Mouse (Mus musculus): ENCODE measurements at regions not wholly inside any gene's neighbourhood (a gene's known extent, or its start where the extent isn't known, plus 50 kb on each side); places are given as distances from the start of the nearest gene placed in this dataset.
"Not testable (repeated sequence)": the region's sequence is repeated elsewhere in the genome, so short reads cannot be mapped to it uniquely, and the experiment has no call there.

- DNase-seq (ENCODE audit: low read depth, low spot score) = not testable (repeated sequence)
Observed at GRCm38 (mm10) chr16:46811835-46812234, 313.5 kb upstream of the Nectin3 start.

GRCm38 (mm10) chr16:46807476-46807875 lies 309.2 kb upstream of the Nectin3 start:
- no peak for DNase-seq (ENCODE audit: low read depth, low spot score)

- no peak for DNase-seq (ENCODE audit: low read depth, low spot score)
Observed at GRCm38 (mm10) chr16:46776367-46776766, 278.0 kb upstream of the Nectin3 start.

DNA sequence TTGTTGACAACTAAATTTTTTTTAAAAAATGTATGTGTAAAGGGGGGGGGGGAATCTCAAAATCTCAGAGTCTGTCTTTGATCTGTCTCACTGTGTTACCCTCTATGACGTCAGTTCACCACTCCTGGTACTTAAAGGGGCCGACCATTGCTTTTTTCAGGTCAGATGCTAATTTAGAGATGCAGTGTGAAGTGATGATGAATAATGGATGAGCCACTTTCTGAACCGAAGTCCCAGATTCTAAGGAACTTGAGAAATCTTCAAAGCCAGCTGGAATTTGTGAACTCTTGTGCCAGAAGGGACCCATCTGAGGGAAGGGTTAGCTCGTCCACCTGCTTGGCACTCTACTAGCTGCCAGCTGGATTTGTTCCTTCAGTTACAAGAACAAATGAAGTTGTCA lies 271.1 kb upstream of the Nectin3 start:
- no peak for DNase-seq (ENCODE audit: low read depth, low spot score)

DNA sequence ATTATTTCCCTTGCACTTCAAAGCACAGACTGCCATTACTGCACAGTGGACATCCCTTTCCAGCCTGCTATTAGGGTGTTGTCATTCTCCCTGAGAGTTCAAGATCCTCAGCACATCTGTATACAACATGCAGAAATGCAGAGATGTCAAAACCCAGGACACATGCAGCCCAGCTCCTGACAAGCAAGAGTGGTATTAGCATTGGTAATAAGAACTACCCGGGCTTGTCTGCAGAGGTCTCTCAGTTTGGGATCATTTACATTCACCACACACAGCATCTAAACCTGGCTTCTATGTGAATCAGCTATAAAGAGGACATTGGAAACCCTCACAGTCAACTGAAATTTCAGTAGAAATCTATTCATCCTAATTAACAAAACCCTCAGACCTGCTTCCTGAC lies 270.1 kb upstream of the Nectin3 start:
- DNase-seq (ENCODE audit: low read depth, low spot score) = no peak

DNA sequence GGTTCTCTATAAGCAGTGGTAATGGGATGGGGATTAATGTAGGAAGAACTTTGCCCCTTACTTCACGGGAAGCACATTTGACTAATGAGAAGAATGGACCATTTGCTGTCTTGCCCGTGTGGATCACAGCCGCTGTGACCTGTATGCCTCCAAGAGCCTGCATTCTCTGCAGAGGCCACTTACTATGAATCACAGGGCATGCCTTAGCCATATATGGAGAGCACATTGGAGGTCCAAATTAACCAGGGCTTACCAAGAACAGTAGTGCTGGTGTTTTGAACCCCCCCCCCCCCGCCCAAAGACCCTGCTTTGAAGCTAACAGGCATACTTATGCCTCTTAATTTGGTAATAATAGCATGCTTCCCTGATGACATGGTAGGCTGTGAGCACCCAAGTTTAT lies 236.8 kb upstream of the Nectin3 start:
- DNase-seq (ENCODE audit: low read depth, low spot score) = no peak

DNA sequence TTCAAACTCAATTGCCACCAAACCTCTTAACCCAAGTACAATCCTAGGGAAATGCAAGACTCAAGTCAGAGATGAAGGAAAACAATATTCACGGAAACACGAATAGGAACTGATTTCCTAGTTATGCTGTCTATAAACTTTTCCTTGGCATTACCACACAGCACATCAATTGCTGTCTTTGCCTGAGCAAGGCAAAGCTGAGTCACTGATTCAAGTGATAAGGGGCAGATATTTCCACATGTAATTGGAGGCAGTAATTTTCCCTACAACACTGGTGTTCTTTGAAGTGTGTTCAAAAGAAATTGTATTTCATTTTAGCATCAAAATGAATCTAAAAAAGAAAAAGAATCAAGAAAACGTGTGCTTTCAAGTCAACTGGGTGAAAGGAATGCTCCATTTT lies 230.1 kb upstream of the Nectin3 start:
- DNase-seq (ENCODE audit: low read depth, low spot score) = no peak

DNA sequence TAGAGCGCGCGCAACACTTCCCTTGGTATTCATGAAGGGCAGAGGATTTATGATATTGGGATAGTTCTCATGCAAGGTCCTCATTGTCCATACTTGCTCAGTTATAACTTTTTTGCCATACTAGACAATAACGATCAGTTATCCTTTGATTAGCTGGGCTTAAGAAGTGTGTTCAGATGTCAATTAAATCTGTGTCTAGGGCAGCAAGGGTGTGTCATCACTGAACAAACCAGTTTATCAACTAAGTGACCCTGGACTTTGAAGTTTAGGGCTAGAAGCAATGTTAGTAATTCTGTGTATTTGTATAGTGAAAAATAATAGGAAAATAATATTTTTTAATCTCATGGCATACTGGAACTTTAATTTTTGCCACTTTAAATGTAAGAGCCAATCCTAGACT lies 225.3 kb upstream of the Nectin3 start:
- no peak for DNase-seq (ENCODE audit: low read depth, low spot score)

- DNase-seq (ENCODE audit: low read depth, low spot score) = no peak
Observed at GRCm38 (mm10) chr16:46679787-46680186, 181.5 kb upstream of the Nectin3 start.

- DNase-seq (ENCODE audit: low read depth, low spot score) = no peak
Observed at GRCm38 (mm10) chr16:46669590-46669989, 171.3 kb upstream of the Nectin3 start.

GRCm38 (mm10) chr16:46665566-46665965 lies 167.2 kb upstream of the Nectin3 start:
- DNase-seq (ENCODE audit: low read depth, low spot score) = no peak

GRCm38 (mm10) chr16:46663008-46663407 lies 164.7 kb upstream of the Nectin3 start:
- DNase-seq (ENCODE audit: low read depth, low spot score) = no peak

DNA sequence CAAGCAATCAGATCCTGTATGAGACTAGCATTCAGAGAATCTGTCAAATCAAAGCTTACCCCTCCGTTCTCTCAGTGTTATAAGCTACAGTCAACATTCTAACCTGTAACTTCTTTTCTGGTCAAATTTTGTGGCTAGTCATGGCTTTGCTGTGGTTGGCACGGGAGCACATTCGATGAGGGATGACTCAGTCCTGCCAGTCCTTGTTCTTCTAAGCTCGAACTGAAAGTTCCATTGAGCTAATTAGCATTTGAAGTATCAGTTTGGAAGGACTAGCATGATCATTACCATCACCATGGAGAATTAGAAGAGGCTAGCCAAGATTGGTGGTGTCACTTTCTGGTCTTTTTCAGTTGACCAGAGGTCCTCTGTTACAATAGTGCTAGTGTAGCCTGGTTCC lies 156.7 kb upstream of the Nectin3 start:
- no peak for DNase-seq (ENCODE audit: low read depth, low spot score)

GRCm38 (mm10) chr16:46625807-46626206 lies 127.5 kb upstream of the Nectin3 start:
- DNase-seq (ENCODE audit: low read depth, low spot score) = no peak

GRCm38 (mm10) chr16:46623246-46623645 lies 124.9 kb upstream of the Nectin3 start:
- DNase-seq (ENCODE audit: low read depth, low spot score) = no peak

DNA sequence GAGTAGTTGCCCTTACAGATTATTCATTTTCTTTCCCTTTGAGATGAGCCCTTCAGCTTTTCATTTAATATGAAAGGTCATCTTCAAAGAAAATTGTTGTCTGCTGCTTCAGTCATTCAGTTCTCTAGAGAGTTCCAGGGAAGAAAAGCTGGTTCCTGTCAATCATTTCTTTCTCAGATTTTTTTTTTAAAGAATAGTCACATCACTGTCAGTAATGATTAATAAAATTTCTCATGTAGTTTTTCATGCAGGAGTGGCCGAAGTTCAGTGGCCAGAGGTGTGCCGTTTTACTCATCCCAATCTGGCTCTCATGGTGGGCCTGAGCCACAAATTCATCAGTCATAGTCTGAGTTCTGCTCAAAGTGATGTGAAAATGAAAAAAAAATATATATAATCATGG lies 121.5 kb upstream of the Nectin3 start:
- no peak for DNase-seq (ENCODE audit: low read depth, low spot score)

DNA sequence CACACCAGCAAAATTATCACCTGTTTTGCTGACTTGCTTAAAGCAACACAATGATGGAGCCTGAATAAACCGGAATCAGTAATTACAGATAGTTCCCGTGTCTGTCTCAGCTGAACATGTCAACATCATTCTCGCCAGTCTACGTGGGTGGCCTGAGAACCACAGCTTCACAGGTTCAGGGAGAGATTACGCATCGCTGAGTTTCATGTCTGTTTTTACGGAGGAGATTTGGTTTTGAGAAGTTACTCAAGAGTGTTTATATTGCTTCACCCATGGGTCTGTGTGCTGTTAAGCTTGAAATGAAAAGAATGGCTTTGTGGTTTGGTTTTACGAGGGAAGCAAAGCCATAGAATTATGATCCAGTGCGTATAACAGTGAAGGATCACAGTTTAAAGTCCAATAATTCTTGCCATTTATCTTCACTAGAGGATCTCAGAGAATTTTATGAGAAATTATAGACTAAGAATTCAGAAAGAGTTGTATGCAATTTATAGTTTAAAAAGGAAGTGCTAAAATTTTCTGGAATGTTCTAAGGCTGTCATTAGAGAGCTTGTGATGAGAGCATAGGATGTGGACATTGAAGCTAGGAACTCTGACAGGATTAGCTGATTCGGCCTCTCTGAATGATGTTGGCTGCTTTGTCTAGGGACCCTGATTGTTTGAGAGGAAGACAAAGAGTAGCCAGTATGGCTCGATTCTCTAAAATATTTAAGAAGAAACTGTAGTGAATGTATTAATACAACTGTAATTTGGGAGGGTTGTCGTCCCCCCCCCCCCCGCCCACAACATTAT lies 119.4 kb upstream of the Nectin3 start:
- DNase-seq (ENCODE audit: low read depth, low spot score) = no peak

- DNase-seq (ENCODE audit: low read depth, low spot score) = no peak
Observed at GRCm38 (mm10) chr16:46616606-46617005, 118.3 kb upstream of the Nectin3 start.

DNA sequence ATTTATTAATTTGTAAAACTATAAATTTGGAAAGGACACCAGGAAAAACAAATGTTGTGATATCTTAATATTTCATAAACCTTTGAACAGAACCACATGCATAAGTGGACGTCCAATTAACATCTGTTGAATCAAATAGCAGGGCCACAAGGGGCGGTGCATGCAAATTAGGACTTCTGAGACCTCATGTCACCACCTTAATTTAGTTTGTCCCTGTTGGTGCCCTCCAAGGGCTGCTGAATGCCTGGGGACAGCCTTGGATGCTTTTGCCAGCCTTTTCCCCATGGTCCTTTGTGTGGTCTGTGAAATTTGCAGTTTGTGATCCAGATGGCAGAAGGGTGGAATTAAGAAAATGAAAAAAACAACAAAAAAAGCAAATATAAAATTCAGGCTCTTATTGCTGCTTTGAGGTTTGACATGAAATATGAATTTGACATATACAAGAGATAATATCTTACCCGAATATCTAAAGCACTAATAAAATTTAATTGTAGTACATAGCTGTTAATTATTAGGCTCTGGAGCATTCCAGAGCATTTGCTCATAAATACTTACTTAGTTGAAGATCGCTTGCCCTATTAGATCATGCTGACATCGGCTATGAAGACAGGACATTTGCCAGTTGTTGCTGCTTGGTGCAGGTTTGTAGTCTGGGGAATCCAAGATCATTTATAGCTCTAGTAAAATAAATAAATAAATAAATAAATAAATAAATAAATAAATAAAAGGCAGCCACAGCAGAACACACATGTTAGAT lies 114.9 kb upstream of the Nectin3 start:
- DNase-seq (ENCODE audit: low read depth, low spot score) = no peak

DNA sequence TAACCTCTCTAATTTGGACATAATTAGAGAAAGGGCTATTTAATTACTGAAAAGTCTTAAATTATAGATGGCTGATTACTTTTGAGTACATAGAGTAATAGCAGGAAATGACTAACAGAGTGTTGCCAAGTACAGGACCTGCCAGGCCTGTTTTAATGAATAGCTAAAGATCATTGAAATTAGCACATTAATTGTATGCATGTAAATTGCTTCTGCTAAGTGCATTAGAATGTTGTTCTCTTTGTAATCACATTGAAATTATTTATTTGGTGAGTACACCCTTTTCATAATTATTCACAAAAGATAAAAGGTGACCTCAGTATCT lies 107.5 kb upstream of the Nectin3 start:
- no peak for DNase-seq (ENCODE audit: low read depth, low spot score)

GRCm38 (mm10) chr16:46605001-46605878 lies 106.9 kb upstream of the Nectin3 start:
- no peak for DNase-seq (ENCODE audit: low read depth, low spot score)

GRCm38 (mm10) chr16:46592618-46593253 lies 94.4 kb upstream of the Nectin3 start:
- DNase-seq (ENCODE audit: low read depth, low spot score) = peak; percentile 72

All from R1 (cell line).